Mouse (Mus musculus): ENCODE results near the gene Arpp21. TPM values are rescaled to one million over a fixed set of nuclear protein-coding genes. Genes with fewer than 3 reads are reported as not detected.
"Not testable (repeated sequence)": the region's sequence is repeated elsewhere in the genome, so short reads cannot be mapped to it uniquely, and the experiment has no call there.

The Arpp21 gene
- total RNA-seq, 2 experiments from 2014 or later = 22.5 to 41.4 TPM

DNA sequence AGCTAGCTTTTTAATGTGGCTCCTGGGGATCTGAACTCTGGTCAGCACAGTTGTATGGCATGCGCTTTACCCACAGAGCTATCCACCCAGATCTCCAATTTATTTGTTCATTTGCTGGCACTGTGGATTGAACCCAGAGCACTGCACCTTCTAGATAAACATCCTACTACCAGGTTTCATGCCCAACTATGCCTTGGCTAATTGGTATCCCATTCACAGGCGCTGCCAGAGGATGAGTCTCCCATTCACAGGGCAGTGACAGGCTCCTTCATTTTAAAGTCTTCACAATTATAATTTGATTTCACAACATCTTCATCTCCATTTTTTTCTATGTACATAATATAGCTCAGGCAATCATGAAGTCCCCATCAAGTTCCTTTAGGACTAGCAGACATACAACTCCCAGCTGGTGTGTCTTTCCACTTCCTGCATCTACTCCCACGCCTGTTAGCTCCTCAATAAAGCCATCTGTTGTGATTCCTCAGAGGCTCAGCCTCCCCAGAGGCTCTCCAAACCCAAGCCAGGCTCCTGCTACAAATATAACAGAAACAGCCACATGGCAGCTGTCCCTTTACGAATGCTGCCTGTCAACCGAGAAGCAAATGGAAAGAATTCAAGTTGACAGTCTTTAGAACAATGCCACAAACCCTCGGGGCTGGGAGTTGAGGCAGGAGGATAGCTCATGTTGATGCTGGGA, 133.4 kb downstream of the Arpp21 start:
- DNase-seq = peak; percentile 12

GRCm38 (mm10) chr9:112100841-112101595, 134.7 kb downstream of the Arpp21 start:
- DNase-seq = no peak

DNA sequence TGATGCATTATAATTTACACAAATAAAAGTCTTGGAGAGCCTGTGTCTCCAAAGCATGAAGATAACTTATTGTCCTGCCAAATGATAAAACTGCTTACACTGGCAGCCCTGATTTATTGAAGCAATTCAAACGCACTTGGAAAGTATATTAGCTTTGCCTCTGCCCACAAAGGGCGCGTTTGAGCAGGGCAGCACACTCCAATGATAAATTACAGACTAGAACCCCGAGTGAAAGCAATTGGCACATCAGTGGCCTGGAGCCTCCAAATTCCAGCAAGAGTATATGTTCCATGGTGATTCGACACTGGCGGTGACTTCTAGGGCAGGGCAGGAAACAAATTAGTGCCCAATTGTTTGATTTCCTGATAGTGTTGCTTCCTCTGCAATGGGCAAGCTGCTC, 137.5 kb downstream of the Arpp21 start:
- no peak for DNase-seq

DNA sequence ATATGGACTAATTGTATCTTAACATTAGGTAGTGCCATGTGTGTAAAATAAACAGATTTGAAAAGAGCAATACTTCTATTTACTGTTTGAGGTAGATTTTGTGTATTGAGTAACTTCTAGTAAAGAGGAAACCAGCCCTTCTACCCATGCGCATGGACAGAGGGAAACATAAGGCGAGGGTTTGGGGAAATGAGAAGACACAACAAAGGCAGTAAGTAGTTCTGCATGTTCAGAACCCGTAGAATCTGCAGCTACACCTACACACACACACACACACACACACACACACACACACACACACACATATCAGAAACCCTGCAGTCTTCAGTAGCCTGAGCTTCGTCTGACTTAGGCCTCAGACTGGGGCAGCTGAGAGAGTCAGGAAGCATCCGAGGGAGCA, 140.0 kb downstream of the Arpp21 start:
- DNase-seq = no peak

- no peak for DNase-seq
Measured at GRCm38 (mm10) chr9:112095198-112095597, 140.5 kb downstream of the Arpp21 start.

GRCm38 (mm10) chr9:112078903-112079302, 156.8 kb downstream of the Arpp21 start:
- DNase-seq = no peak

GRCm38 (mm10) chr9:112078453-112078852, 157.3 kb downstream of the Arpp21 start:
- DNase-seq = no peak

DNA sequence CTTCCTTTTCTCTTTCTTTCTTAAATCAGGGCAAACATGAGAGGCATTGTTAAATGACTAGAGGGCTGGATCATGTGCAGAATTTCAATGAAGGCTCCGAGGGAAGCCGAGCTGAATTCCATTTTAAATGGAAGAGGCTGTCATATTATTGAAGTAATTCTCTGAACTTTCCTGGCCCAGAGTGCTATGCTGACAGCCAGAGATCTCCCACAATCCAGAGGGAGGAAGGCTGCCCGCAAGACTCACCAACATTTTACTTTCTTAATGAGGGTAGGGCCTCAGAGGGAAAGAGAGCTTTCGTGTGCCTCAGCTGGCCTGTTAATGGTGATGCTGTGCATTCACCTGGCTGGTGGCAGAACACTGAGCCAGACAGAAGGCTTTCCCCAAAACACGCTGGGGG, 160.5 kb downstream of the Arpp21 start:
- DNase-seq = no peak

- DNase-seq = no peak
Measured at GRCm38 (mm10) chr9:112074872-112075271, 160.9 kb downstream of the Arpp21 start.

GRCm38 (mm10) chr9:112071368-112071767, 164.4 kb downstream of the Arpp21 start:
- no peak for DNase-seq

DNA sequence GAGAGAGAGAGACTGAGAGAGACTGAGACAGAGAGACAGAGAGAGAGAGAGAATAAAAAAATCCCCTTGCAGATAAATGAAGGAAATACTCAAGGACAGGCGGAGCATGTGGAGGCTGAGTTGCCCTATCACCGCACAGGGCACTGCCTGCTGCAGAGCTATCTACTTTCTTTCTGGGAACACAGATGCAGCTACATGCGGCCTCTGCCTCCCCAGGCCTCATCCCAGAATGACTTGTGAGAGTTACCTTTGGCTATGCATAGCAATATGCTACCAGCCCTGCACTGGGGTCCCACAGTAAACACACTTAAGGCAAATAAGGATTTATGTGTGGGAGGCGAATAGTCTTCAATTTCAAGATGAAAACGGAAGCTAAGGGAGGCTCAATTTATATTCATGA, 164.8 kb downstream of the Arpp21 start:
- DNase-seq = no peak

GRCm38 (mm10) chr9:112068250-112068649, 167.5 kb downstream of the Arpp21 start:
- no peak for DNase-seq

DNA sequence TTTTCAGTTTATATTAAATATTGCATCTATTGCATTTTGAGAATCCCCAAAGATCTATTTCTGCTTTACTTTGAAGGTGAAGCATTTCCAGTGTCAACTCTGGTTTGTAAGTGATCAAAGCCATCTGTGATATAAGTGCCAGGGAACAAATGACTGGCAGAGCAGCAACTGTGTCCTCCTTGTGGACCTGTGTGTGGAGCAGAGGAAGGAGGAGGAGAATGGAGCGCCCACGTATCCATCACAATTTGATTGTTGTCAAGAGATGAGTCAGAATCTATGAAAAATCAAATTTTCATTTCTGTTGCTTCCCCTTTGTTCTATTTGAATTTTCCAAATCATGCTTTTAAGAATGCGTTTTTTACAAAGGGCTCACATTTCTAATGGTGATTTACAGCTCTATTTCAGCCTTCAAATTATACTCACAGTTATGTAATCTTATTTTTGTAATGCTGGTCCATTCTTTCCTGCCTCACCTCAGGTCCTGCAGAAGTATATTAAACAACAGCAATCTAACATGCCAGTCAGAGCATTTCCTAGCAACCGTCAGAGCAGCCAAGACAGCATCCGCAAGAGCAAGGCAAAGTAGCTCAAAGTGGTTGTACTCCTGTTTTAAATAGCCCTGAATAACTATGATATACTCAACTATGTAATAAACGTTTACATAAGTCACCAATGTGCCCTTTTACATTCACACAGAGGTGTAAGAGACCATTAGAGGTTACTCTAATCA, 174.9 kb downstream of the Arpp21 start:
- DNase-seq = no peak

DNA sequence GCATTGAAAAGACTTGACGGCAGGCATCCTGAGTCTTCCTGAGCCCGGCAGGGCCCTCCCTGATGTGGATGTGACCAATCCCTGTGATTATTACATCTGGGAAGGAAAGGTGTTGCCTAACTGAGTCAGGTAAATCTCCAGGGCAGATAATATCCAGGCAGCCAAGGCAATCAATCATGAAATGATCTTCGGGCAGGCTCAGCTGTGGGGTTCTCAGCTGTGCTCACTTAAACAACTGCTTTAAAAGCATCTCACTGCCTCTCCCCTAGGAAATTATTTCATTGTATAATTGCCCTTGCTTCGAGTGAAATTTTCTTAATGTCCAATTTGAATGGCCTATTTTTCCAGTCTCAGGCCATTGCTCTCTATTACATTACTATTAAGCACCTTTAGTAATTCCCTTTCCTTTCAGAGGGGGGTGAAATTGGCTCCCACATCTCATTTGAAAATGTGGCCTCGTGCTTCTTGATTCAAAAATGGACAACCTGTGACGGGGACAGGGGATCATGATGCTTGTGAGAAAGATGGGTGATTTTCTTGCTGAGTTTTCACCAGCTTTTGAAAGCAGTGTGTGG, 180.8 kb downstream of the Arpp21 start:
- no peak for DNase-seq

GRCm38 (mm10) chr9:112047903-112048467, 187.8 kb downstream of the Arpp21 start:
- no peak for DNase-seq

DNA sequence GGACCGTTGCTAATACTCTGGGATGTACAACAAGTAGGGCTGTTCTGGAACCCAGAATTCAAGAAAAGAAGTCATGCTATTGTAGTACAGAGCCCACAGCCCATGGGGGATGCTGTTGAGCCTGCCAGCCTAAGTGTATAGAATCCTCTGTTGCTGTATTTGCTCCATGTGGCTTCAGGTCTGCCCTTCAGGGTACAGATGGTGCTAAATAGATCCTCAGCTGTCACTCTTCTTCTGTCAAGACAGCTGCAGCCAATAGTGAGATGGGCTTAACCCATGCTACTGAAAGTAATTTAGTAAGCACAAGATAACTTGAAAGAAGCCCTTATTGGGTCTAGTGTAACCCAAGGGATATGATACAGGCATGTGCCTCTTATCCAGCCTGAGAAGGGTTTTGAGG, 195.2 kb downstream of the Arpp21 start:
- DNase-seq = no peak

DNA sequence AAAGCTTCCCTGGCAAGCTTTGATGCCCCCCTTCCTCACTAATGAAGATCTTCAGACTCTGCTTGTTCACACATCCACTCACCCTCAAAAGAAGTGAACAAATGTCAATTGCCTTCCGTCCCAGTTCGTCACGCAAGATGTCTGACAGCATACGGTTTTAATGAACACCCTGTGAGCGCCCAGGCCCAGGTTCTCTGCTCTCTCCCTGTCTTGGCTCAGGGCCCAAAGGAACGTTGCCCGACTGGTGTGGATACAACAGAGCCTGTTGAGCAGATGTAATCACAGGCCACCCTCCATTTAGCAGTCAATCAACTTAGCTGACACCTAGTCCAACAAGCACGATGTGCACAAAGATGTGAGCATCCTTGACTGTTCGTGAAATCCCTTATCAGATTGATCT, 198.0 kb downstream of the Arpp21 start:
- DNase-seq = no peak

- not testable (repeated sequence) for DNase-seq
Measured at GRCm38 (mm10) chr9:112033840-112034239, 201.9 kb downstream of the Arpp21 start.

- DNase-seq = no peak
Measured at GRCm38 (mm10) chr9:112032169-112032568, 203.6 kb downstream of the Arpp21 start.

- DNase-seq = no peak
Measured at GRCm38 (mm10) chr9:112023562-112024015, 212.1 kb downstream of the Arpp21 start.

DNA sequence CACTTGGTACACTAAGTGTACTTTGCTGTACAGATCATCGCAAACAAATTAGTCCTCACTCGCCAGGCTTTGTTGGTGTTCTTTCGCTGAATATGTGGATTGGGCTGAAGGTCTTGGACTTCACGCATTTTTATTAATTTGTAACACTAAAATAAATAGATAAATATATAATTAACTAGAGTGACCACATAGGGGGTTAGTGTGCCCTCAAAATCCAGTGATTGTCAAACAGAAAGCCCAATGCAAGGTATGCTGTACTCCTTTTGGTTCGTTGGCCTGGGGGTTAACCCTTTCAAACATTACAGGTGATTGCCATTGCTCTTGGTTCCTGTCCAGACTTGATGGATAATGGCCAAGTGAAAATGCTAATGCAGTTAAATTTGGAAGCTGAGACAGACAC, 212.6 kb downstream of the Arpp21 start:
- no peak for DNase-seq

All from gastrocnemius, postnatal 25 days (tissue).